Mouse (Mus musculus): ENCODE measurements around the gene Vgll1.

DNA sequence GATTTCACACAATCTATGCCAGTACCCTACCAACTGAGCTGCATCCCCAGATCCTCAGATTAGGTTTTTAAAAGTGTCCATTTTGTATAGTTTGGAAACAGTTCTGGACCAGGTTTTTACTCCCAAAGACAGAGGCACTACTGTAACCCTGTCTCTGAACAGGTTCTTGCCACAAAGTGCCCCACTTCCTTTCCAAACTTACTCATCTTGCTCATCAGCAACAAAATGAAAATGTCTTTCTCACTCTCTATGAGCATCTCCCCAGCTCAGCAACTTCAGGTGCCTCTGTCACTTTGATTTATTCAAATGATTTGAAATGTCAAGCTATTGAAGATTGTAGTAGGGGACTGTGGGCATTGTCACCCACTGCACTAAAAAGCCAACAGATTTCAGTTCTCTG lies 49.7 kb downstream of the Vgll1 start:
- TF ChIP-seq CTCF (IDR thresholded peaks at IDR 0.05; ENCODE audit: low read depth) (no peak), EP300 (optimal IDR thresholded peaks at IDR 0.05) (no peak)

All from stomach, postnatal 0 days (tissue).